Mouse (Mus musculus) forebrain, embryonic 15.5 days (tissue): ENCODE data around the gene Dzip1. TPM values are rescaled to one million over a fixed set of nuclear protein-coding genes. Genes with fewer than 3 reads are reported as not detected.

Source experiments
- ATAC-seq: fragments of 200-750 bp; cut with Nextera tagmentation; replicated peaks from 2 replicates; pipeline ENCODE4 v1.8.0; 2017; ENCODE audit warnings: mild to moderate bottlenecking, moderate TSS enrichment, moderate library complexity
- H3K27ac ChIP-seq: fragments of 300-500 bp; sonication (generic); replicated peaks from 2 replicates; pipeline ENCODE4 v1.5.1; 2015; ENCODE audit warnings: mild to moderate bottlenecking, inconsistent platforms
- H3K27me3 ChIP-seq: fragments of 300-500 bp; sonication (generic); 2 replicates; pipeline ENCODE4 v1.6.1; 2015; ENCODE audit warnings: inconsistent platforms
- H3K36me3 ChIP-seq: fragments of 300-500 bp; sonication (generic); 2 replicates; pipeline ENCODE4 v1.6.1; 2015; ENCODE audit warnings: mild to moderate bottlenecking, inconsistent platforms
- H3K4me1 ChIP-seq: fragments of 300-500 bp; sonication (generic); 2 replicates; pipeline ENCODE4 v1.6.1; 2015; ENCODE audit warnings: inconsistent platforms
- H3K4me2 ChIP-seq: fragments of 300-500 bp; sonication (generic); replicated peaks from 2 replicates; pipeline ENCODE4 v1.6.1; 2015; ENCODE audit warnings: mild to moderate bottlenecking, inconsistent platforms
- H3K4me3 ChIP-seq: fragments of 300-500 bp; sonication (generic); 2 replicates; pipeline ENCODE4 v1.5.1; 2015; ENCODE audit warnings: mild to moderate bottlenecking, inconsistent platforms
- H3K9ac ChIP-seq: fragments of 300-500 bp; sonication (generic); replicated peaks from 2 replicates; pipeline ENCODE4 v1.6.1; 2015; ENCODE audit warnings: mild to moderate bottlenecking, inconsistent platforms
- H3K9me3 ChIP-seq: fragments of 300-500 bp; sonication (generic); 2 replicates; pipeline ENCODE4 v1.6.1; 2016; ENCODE audit warnings: inconsistent platforms
- WGBS: fragments of 180-500 bp; shearing (Covaris S2); methylation state at CpG from one replicate; pipeline ENCODE4 v1.1.7; 2015; ENCODE audit warnings: mixed read lengths; 5-methylcytosine and 5-hydroxymethylcytosine counted together
- polyA plus RNA-seq: library from polyadenylated mRNA; unstranded; fragments of >200 nt; fragmentation: Nextera tagmentation; extraction: Ambion mirVana; gene quantifications from 2 replicates; pipeline ENCODE4 v1.2.1, GENCODE M21; 2015

Gene Dzip1
- polyA plus RNA-seq, 1 experiment from 2014 or later = 41.4 TPM

- no peak overlapping the region for H3K9ac ChIP-seq
- H3K27ac ChIP-seq = no peak overlapping the region
- H3K4me3 ChIP-seq = no peak overlapping the region
- H3K4me2 ChIP-seq = no peak overlapping the region
- 68% methylated on average over 8 of the region's 8 CpGs for WGBS
- H3K4me1 ChIP-seq = peaks cover 35% of the 10 kb centered on the region
- H3K27me3 ChIP-seq = no peaks in the 10 kb centered on the region
- H3K9me3 ChIP-seq = no peaks in the 10 kb centered on the region
- H3K36me3 ChIP-seq = peaks cover 13% of the 10 kb centered on the region
- ATAC-seq = no peak
Measured at GRCm38 (mm10) chr14:118919025-118919424, 6.2 kb downstream of the Dzip1 start.

GRCm38 (mm10) chr14:118913651-118914050, 11.6 kb downstream of the Dzip1 start:
- Histone ChIP-seq H3K36me3 (peaks cover 51% of the 10 kb centered on the region), H3K9ac (no peak overlapping the region), H3K4me2 (no peak overlapping the region), H3K9me3 (no peaks in the 10 kb centered on the region), H3K4me3 (no peak overlapping the region), H3K4me1 (no peaks in the 10 kb centered on the region), H3K27ac (no peak overlapping the region), H3K27me3 (no peaks in the 10 kb centered on the region)
- ATAC-seq = no peak
- 86% methylated on average over 5 of the region's 5 CpGs for WGBS

- no peaks in the 10 kb centered on the region for H3K4me1 ChIP-seq
- 85% methylated on average over 6 of the region's 6 CpGs for WGBS
- no peak overlapping the region for H3K4me3 ChIP-seq
- no peak overlapping the region for H3K4me2 ChIP-seq
- H3K36me3 ChIP-seq = peaks cover 63% of the 10 kb centered on the region
- no peak for ATAC-seq
- no peaks in the 10 kb centered on the region for H3K27me3 ChIP-seq
- H3K9ac ChIP-seq = no peak overlapping the region
- no peaks in the 10 kb centered on the region for H3K9me3 ChIP-seq
- no peak overlapping the region for H3K27ac ChIP-seq
Measured at GRCm38 (mm10) chr14:118911521-118911920, 13.7 kb downstream of the Dzip1 start.

- H3K9me3 ChIP-seq = no peaks in the 10 kb centered on the region
- H3K27me3 ChIP-seq = no peaks in the 10 kb centered on the region
- no peak overlapping the region for H3K4me3 ChIP-seq
- H3K9ac ChIP-seq = no peak overlapping the region
- peak; percentile 57 for ATAC-seq
- no peak overlapping the region for H3K27ac ChIP-seq
- peaks cover 64% of the 10 kb centered on the region for H3K36me3 ChIP-seq
- H3K4me1 ChIP-seq = no peaks in the 10 kb centered on the region
- 70% methylated on average over 29 of the region's 29 CpGs for WGBS
- no peak overlapping the region for H3K4me2 ChIP-seq
Measured at GRCm38 (mm10) chr14:118910332-118911222, 14.7 kb downstream of the Dzip1 start.

GRCm38 (mm10) chr14:118909872-118910271, 15.4 kb downstream of the Dzip1 start:
- no peak overlapping the region for H3K4me3 ChIP-seq
- WGBS = 89% methylated on average over 8 of the region's 8 CpGs
- ATAC-seq = no peak
- no peak overlapping the region for H3K9ac ChIP-seq
- H3K27me3 ChIP-seq = no peaks in the 10 kb centered on the region
- no peak overlapping the region for H3K4me2 ChIP-seq
- H3K36me3 ChIP-seq = peaks cover 70% of the 10 kb centered on the region
- H3K9me3 ChIP-seq = no peaks in the 10 kb centered on the region
- no peaks in the 10 kb centered on the region for H3K4me1 ChIP-seq
- H3K27ac ChIP-seq = no peak overlapping the region

GRCm38 (mm10) chr14:118907592-118907991, 17.7 kb downstream of the Dzip1 start:
- H3K4me2 ChIP-seq = no peak overlapping the region
- no peak overlapping the region for H3K9ac ChIP-seq
- no peak overlapping the region for H3K27ac ChIP-seq
- H3K27me3 ChIP-seq = no peaks in the 10 kb centered on the region
- no peak overlapping the region for H3K4me3 ChIP-seq
- WGBS = 66% methylated on average over 8 of the region's 8 CpGs
- no peaks in the 10 kb centered on the region for H3K9me3 ChIP-seq
- H3K4me1 ChIP-seq = peaks cover 11% of the 10 kb centered on the region
- ATAC-seq = no peak
- peaks cover 76% of the 10 kb centered on the region for H3K36me3 ChIP-seq

- H3K4me1 ChIP-seq = peaks cover 11% of the 10 kb centered on the region
- peak; percentile 82 for ATAC-seq
- H3K36me3 ChIP-seq = peaks cover 76% of the 10 kb centered on the region
- no peak overlapping the region for H3K4me2 ChIP-seq
- 19% methylated on average over 6 of the region's 6 CpGs for WGBS
- no peak overlapping the region for H3K9ac ChIP-seq
- no peaks in the 10 kb centered on the region for H3K27me3 ChIP-seq
- peak overlapping the region; percentile 34; the same call in 1 of the 2 replicates for H3K27ac ChIP-seq
- H3K4me3 ChIP-seq = no peak overlapping the region
- no peaks in the 10 kb centered on the region for H3K9me3 ChIP-seq
Measured at GRCm38 (mm10) chr14:118903867-118904562, 21.2 kb downstream of the Dzip1 start.

- Histone ChIP-seq H3K27me3 (no peaks in the 10 kb centered on the region), H3K4me1 (peaks cover 11% of the 10 kb centered on the region), H3K9me3 (no peaks in the 10 kb centered on the region), H3K4me3 (no peak overlapping the region), H3K36me3 (peaks cover 71% of the 10 kb centered on the region), H3K9ac (no peak overlapping the region), H3K27ac (no peak overlapping the region), H3K4me2 (no peak overlapping the region)
- WGBS = 71% methylated on average over 3 of the region's 3 CpGs
- peak; percentile 31; the same call in 1 of the 2 replicates for ATAC-seq
Measured at GRCm38 (mm10) chr14:118903397-118903796, 21.9 kb downstream of the Dzip1 start.

GRCm38 (mm10) chr14:118900911-118901310, 24.3 kb downstream of the Dzip1 start:
- no peak overlapping the region for H3K4me2 ChIP-seq
- no peak overlapping the region for H3K9ac ChIP-seq
- peaks cover 59% of the 10 kb centered on the region for H3K36me3 ChIP-seq
- no peaks in the 10 kb centered on the region for H3K27me3 ChIP-seq
- no peak overlapping the region for H3K27ac ChIP-seq
- 97% methylated on average over 1 of the region's 1 CpGs for WGBS
- no peaks in the 10 kb centered on the region for H3K9me3 ChIP-seq
- no peak overlapping the region for H3K4me3 ChIP-seq
- no peak for ATAC-seq
- H3K4me1 ChIP-seq = peaks cover 11% of the 10 kb centered on the region

- Histone ChIP-seq H3K9me3 (no peaks in the 10 kb centered on the region), H3K4me2 (no peak overlapping the region), H3K27me3 (no peaks in the 10 kb centered on the region), H3K36me3 (peaks cover 58% of the 10 kb centered on the region), H3K9ac (no peak overlapping the region), H3K27ac (no peak overlapping the region), H3K4me1 (peaks cover 11% of the 10 kb centered on the region), H3K4me3 (no peak overlapping the region)
- 81% methylated on average over 11 of the region's 11 CpGs for WGBS
- no peak for ATAC-seq
Measured at GRCm38 (mm10) chr14:118899940-118900339, 25.3 kb downstream of the Dzip1 start.

- Histone ChIP-seq H3K27me3 (no peaks in the 10 kb centered on the region), H3K4me2 (no peak overlapping the region), H3K27ac (no peak overlapping the region), H3K4me3 (no peak overlapping the region), H3K36me3 (peaks cover 44% of the 10 kb centered on the region), H3K9ac (no peak overlapping the region), H3K9me3 (no peaks in the 10 kb centered on the region), H3K4me1 (no peaks in the 10 kb centered on the region)
- no peak for ATAC-seq
- 93% methylated on average over 10 of the region's 10 CpGs for WGBS
Measured at GRCm38 (mm10) chr14:118895655-118896054, 29.6 kb downstream of the Dzip1 start.

- no peaks in the 10 kb centered on the region for H3K27me3 ChIP-seq
- H3K27ac ChIP-seq = no peak overlapping the region
- H3K4me3 ChIP-seq = no peak overlapping the region
- 95% methylated on average over 7 of the region's 7 CpGs for WGBS
- ATAC-seq = no peak
- no peak overlapping the region for H3K9ac ChIP-seq
- peaks cover 43% of the 10 kb centered on the region for H3K36me3 ChIP-seq
- H3K4me2 ChIP-seq = no peak overlapping the region
- H3K4me1 ChIP-seq = no peaks in the 10 kb centered on the region
- H3K9me3 ChIP-seq = no peaks in the 10 kb centered on the region
Measured at GRCm38 (mm10) chr14:118895228-118895627, 30.0 kb downstream of the Dzip1 start.
